ENCODE assay signal across 9 mouse cellular contexts in the genomic region with DNA sequence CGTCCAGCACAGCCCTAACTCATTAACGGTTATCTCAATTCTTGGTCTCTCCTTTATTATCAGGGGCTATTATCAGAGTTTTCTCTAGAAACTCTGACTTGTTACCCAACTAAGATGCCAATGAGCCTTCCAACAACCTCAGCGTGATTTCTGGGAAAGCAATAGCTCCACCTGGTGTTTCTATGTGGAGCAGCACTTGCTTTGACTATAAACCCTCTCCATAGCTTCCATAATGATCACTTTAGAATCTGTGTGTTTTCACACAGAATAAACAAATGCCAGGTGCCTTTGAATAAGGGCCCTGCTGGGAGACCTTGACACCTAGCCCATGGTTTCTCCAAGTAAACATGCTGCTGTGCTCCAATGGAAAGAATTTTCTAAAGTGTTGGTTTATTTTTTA. TPM values are rescaled to one million over a fixed set of nuclear protein-coding genes. Genes with fewer than 3 reads are reported as not detected.
A peak's percentile ranks its signal among the peaks of the same experiment; 100 is the strongest.
DNase-seq lines count a peak whose midpoint lies in the region; ATAC-seq and TF ChIP-seq lines count a peak whose summit lies in the region.
"Had no signal": no experiment of that assay in that cellular context is flagged by ENCODE, and none has a peak within 500 bp of the region (broad histone marks: within the 10 kb centered on the region; RNA-seq: fewer than 3 reads in every experiment).

No protein-coding gene starts in this region.

- H3K36me3 ChIP-seq in limb, embryonic 14.5 days (ENCODE audit: control insufficient read depth, insufficient read depth, low read length) = no peaks in the 10 kb centered on the region
- no peaks in the 10 kb centered on the region for H3K36me3 ChIP-seq in limb, embryonic 10.5 days
- no peaks in the 10 kb centered on the region for H3K36me3 ChIP-seq in hindbrain, embryonic 13.5 days

- no peak overlapping the region for H3K4me2 ChIP-seq in limb, embryonic 14.5 days (replicated peaks; ENCODE audit: low read depth, low read length, severe bottlenecking)
- H3K4me2 ChIP-seq in hindbrain, embryonic 13.5 days = no peak overlapping the region

- H3K4me1 ChIP-seq in limb, embryonic 14.5 days (ENCODE audit: control insufficient read depth, insufficient read depth, low read length) = no peaks in the 10 kb centered on the region
- H3K4me1 ChIP-seq in limb, embryonic 10.5 days = no peaks in the 10 kb centered on the region
- H3K4me1 ChIP-seq in hindbrain, embryonic 13.5 days (replicated peaks) = no peaks in the 10 kb centered on the region

- intact Hi-C loops in left cerebral cortex, postnatal 10 days (cut with DNase I) = loop anchor here (5.0 kb wide), 1 partner anchor 321 kb away; no protein-coding TSS in a partner anchor

- no peak overlapping the region for H3K4me3 ChIP-seq in limb, embryonic 14.5 days (replicated peaks; ENCODE audit: low read length)
- no peak overlapping the region for H3K4me3 ChIP-seq in limb, embryonic 10.5 days
- H3K4me3 ChIP-seq in hindbrain, embryonic 13.5 days = no peak overlapping the region
- H3K4me3 ChIP-seq: erythroblast, embryonic 14.5 days had no signal

- peak; percentile 7 for DNase-seq in limb, embryonic 14.5 days (ENCODE audit: low spot score)
- DNase-seq in limb, embryonic 10.5 days (ENCODE audit: low spot score) = no peak
- DNase-seq in MEL-GATA-1-ER (ENCODE audit: extremely low read depth, low read depth) = peak; percentile 1
- DNase-seq in c-Kit-positive CD71-positive TER-119-positive erythroid progenitor cells, embryonic 14.5 days (ENCODE audit: low spot score) = peak; percentile 2
- peak; percentile 15 to 17 for DNase-seq in left cerebral cortex, postnatal 10 days (ENCODE audit: extremely low spot score in 1 of 2, low spot score in 2 of 2)
- no peak for DNase-seq in thymus, postnatal 36 days
- no peak for DNase-seq in ovary, postnatal 10 days (ENCODE audit: low spot score)

- 48% methylated on average over 3 of the region's 3 CpGs for WGBS in limb, embryonic 14.5 days
- WGBS in limb, embryonic 10.5 days = 65% methylated on average over 3 of the region's 3 CpGs
- WGBS in hindbrain, embryonic 13.5 days = 53% methylated on average over 3 of the region's 3 CpGs

- H3K9me3 ChIP-seq in limb, embryonic 14.5 days (ENCODE audit: control insufficient read depth, low read length) = 0 out of 2 replicates have a peak, but pooled peaks cover 3% of the 10 kb centered on the region
- H3K9me3 ChIP-seq in limb, embryonic 10.5 days (replicated peaks) = no peaks in the 10 kb centered on the region
- H3K9me3 ChIP-seq in hindbrain, embryonic 13.5 days = no peaks in the 10 kb centered on the region

- TF ChIP-seq POLR2A in limb, embryonic 14.5 days (IDR thresholded peaks at IDR 0.05; ENCODE audit: borderline replicate concordance, extremely low read depth, insufficient read depth, insufficient read length) = no peak

- no peak overlapping the region for H3K27ac ChIP-seq in limb, embryonic 14.5 days (replicated peaks; ENCODE audit: low read depth, low read length)
- no peak overlapping the region for H3K27ac ChIP-seq in limb, embryonic 10.5 days
- no peak overlapping the region for H3K27ac ChIP-seq in hindbrain, embryonic 13.5 days

- H3K9ac ChIP-seq in limb, embryonic 14.5 days (ENCODE audit: low read depth, low read length, severe bottlenecking) = no peak overlapping the region
- H3K9ac ChIP-seq in hindbrain, embryonic 13.5 days = no peak overlapping the region

- no peak for ATAC-seq in limb, embryonic 14.5 days (ENCODE audit: low FRiP score, low read depth)
- ATAC-seq in hindbrain, embryonic 13.5 days (ENCODE audit: low FRiP score) = 0 out of 2 replicates have a peak, but pooled peaks have one; percentile 21

- H3K27me3 ChIP-seq in limb, embryonic 14.5 days (ENCODE audit: control insufficient read depth, insufficient read depth, low read length) = no peaks in the 10 kb centered on the region
- no peaks in the 10 kb centered on the region for H3K27me3 ChIP-seq in limb, embryonic 10.5 days (ENCODE audit: low read depth, poor library complexity, severe bottlenecking)
- no peaks in the 10 kb centered on the region for H3K27me3 ChIP-seq in hindbrain, embryonic 13.5 days

RNA-seq across cellular contexts. Expression of a gene that starts 12.8 kb away (rescaled TPM):
- not detected in 2 replicates for polyA plus RNA-seq in limb, embryonic 14.5 days (2012; rRNA removed)
- polyA plus RNA-seq in limb, embryonic 14.5 days (2014; fragmentation: Nextera tagmentation; extraction: Ambion mirVana) = not detected in 2 replicates
- polyA plus RNA-seq in limb, embryonic 10.5 days (2016; fragmentation: Nextera tagmentation; extraction: Ambion mirVana) = not detected in 2 replicates
- not detected in 2 replicates for polyA plus RNA-seq in hindbrain, embryonic 13.5 days (2015; fragmentation: Nextera tagmentation; extraction: Ambion mirVana)
- total RNA-seq in left cerebral cortex, postnatal 10 days (2021) = not detected
- polyA plus RNA-seq: erythroblast, embryonic 14.5 days had no signal

Comparison
In these comparisons a context has a peak if more than half of its experiments do, and no peak if none do; other contexts are left out.
1. DNase-seq: peak in limb, embryonic 14.5 days (single experiment), MEL-GATA-1-ER (single experiment), c-Kit-positive CD71-positive TER-119-positive erythroid progenitor cells, embryonic 14.5 days (single experiment) and left cerebral cortex, postnatal 10 days (2 of 2); none in limb, embryonic 10.5 days (single experiment), thymus, postnatal 36 days (0 of 2) and ovary, postnatal 10 days (single experiment).